Mouse (Mus musculus): ENCODE data around the gene Ngdn. TPM values are rescaled to one million over a fixed set of nuclear protein-coding genes. Genes with fewer than 3 reads are reported as not detected.
"Not testable (repeated sequence)": the region's sequence is repeated elsewhere in the genome, so short reads cannot be mapped to it uniquely, and the experiment has no call there.

Gene Ngdn
- polyA plus RNA-seq (2016; fragmentation: Nextera tagmentation; extraction: Ambion mirVana), result 65.7 and 69.6 TPM in 2 replicates

GRCm38 (mm10) chr14:55014991-55015766, at the start of gene Ngdn:
Ngdn (plus strand) TSS chr14:55015454.
- H3K4me3 ChIP-seq, result peak within 1 kb of the TSS; percentile 76
- H3K9ac ChIP-seq (replicated peaks), result peak within 1 kb of the TSS; percentile 77
- H3K9me3 ChIP-seq, result no peaks in the 10 kb centered on the region
- peak within 1 kb of the TSS; percentile 91 for H3K4me2 ChIP-seq (replicated peaks)
- H3K4me1 ChIP-seq, result peaks cover 13% of the 10 kb centered on the region
- peak; percentile 96 for ATAC-seq (ENCODE audit: low FRiP score, low read depth)
- WGBS, result 0% methylated on average over 36 of the region's 36 CpGs
- peak within 1 kb of the TSS; percentile 88 for H3K27ac ChIP-seq (replicated peaks)
- peaks cover 12% of the 10 kb centered on the region; the same call in 1 of the 2 replicates for H3K36me3 ChIP-seq
- H3K27me3 ChIP-seq, result no peaks in the 10 kb centered on the region

DNA sequence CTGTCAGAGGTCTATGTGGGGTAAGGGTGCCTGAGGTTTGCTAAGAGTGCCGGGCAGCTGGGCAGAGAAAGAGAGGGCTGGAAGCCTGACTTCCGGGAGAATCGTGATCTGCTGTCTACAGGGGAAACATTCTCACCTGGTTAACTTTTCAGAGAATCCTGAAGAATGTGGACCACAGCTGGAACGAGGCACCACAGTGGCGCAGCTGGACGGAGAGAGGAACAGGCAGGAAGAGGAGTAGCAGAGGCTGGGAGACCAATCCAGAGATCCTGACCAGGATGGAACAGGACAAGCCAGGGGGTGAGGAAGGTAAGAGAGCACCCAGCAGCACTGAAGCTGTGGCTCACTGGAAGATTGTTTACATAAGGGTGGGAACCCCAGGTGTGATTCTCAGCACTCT, 49.6 kb upstream of the Ngdn start:
- WGBS, result 76% methylated on average over 6 of the region's 6 CpGs

GRCm38 (mm10) chr14:54966320-54966977, 48.8 kb upstream of the Ngdn start, which contains the start of gene Myh6:
Myh6 (minus strand) TSS chr14:54966927.
- Histone ChIP-seq H3K9me3 (no peaks in the 10 kb centered on the region), H3K27me3 (no peaks in the 10 kb centered on the region), H3K9ac (replicated peaks) (no peak within 1 kb of the TSS), H3K36me3 (no peaks in the 10 kb centered on the region), H3K27ac (replicated peaks) (no peak within 1 kb of the TSS), H3K4me3 (no peak within 1 kb of the TSS), H3K4me1 (no peaks in the 10 kb centered on the region), H3K4me2 (replicated peaks) (no peak within 1 kb of the TSS)
- no peak for ATAC-seq (ENCODE audit: low FRiP score, low read depth)
- WGBS, result 82% methylated on average over 7 of the region's 7 CpGs

More for the DNA sequence above, 49.6 kb upstream of the Ngdn start:
- ATAC-seq (ENCODE audit: low FRiP score, low read depth), result no peak
- no peaks in the 10 kb centered on the region for H3K9me3 ChIP-seq
- H3K36me3 ChIP-seq, result no peaks in the 10 kb centered on the region
- no peak overlapping the region for H3K9ac ChIP-seq (replicated peaks)
- H3K27me3 ChIP-seq, result no peaks in the 10 kb centered on the region
- no peak overlapping the region for H3K4me2 ChIP-seq (replicated peaks)
- H3K4me3 ChIP-seq, result no peak overlapping the region
- no peak overlapping the region for H3K27ac ChIP-seq (replicated peaks)
- H3K4me1 ChIP-seq, result no peaks in the 10 kb centered on the region

DNA sequence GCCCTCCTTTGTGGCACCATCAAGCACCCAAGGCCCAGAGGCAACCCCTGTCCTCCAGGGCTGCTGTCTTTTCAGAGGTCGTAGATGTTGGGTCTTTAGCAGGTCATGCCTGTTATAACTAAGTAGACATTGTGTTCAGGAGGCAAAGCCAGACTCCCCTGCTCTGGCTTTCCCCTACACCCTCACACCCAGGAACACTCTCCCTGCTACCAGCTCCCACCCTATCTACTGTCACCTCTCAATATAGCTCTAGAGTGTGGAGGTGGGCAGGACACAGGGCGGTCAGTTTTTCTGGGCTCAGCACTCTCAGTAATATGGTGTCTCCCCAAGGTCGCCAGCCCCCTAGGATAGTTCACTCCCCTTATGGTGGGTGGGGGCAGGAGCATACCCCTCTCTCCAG, 47.4 kb upstream of the Ngdn start:
- no peaks in the 10 kb centered on the region for H3K27me3 ChIP-seq
- H3K9ac ChIP-seq (replicated peaks), result no peak overlapping the region
- H3K4me2 ChIP-seq (replicated peaks), result no peak overlapping the region
- no peaks in the 10 kb centered on the region for H3K9me3 ChIP-seq
- WGBS, result 93% methylated on average over 3 of the region's 3 CpGs
- no peak for ATAC-seq (ENCODE audit: low FRiP score, low read depth)
- no peaks in the 10 kb centered on the region for H3K4me1 ChIP-seq
- no peak overlapping the region for H3K27ac ChIP-seq (replicated peaks)
- no peak overlapping the region for H3K4me3 ChIP-seq
- no peaks in the 10 kb centered on the region for H3K36me3 ChIP-seq

- H3K9ac ChIP-seq (replicated peaks), result no peak overlapping the region
- H3K4me2 ChIP-seq (replicated peaks), result no peak overlapping the region
- no peaks in the 10 kb centered on the region for H3K36me3 ChIP-seq
- ATAC-seq (ENCODE audit: low FRiP score, low read depth), result no peak
- no peaks in the 10 kb centered on the region for H3K4me1 ChIP-seq
- H3K4me3 ChIP-seq, result no peak overlapping the region
- no peaks in the 10 kb centered on the region for H3K9me3 ChIP-seq
- no peak overlapping the region for H3K27ac ChIP-seq (replicated peaks)
- H3K27me3 ChIP-seq, result no peaks in the 10 kb centered on the region
Measured at GRCm38 (mm10) chr14:54968344-54968743, 46.9 kb upstream of the Ngdn start.

GRCm38 (mm10) chr14:54972786-54973185, 42.5 kb upstream of the Ngdn start:
- 96% methylated on average over 11 of the region's 11 CpGs for WGBS
- H3K27ac ChIP-seq (replicated peaks); H3K4me2 ChIP-seq (replicated peaks); H3K4me3 ChIP-seq; H3K4me1 ChIP-seq; ATAC-seq (ENCODE audit: low FRiP score, low read depth); H3K27me3 ChIP-seq; H3K9me3 ChIP-seq; H3K9ac ChIP-seq (replicated peaks); H3K36me3 ChIP-seq: not testable (repeated sequence)

DNA sequence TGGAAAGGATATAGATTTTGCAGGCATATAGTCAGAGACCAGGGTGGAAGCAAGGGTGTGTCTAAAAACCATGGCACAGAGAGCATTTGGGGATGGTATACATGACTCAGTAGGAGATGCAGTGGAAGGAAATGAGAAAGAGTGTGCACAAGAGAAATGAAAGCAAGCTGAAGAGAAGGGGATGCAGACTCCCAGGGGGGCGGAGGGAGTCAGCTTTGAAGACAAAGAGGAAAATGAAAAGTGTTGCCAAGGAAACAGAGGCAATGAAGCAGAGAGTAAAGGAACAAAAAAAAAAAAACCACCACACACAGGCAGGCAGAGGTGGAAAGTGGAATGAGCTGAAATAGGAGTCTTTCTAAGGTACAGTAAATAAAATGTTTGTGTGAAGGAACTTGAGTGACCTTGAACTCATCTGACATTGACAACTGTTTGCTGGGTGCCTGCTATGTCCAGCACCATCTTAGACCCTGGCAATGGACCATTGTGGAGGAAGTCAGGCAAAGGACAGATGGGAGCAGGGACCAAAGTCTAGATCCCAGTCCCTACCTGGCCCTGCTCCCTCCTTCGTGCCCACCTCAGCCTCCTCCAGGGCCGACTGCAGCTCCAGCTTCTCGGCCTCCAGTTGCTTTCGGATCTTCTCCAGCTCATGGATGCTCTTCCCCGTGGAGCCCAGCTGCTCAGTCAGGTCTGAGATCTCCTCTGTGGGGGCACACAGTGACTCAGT, 41.0 kb upstream of the Ngdn start:
- 78% methylated on average over 6 of the region's 6 CpGs for WGBS
- Histone ChIP-seq H3K36me3 (no peaks in the 10 kb centered on the region), H3K4me3 (no peak overlapping the region), H3K4me2 (replicated peaks) (no peak overlapping the region), H3K9ac (replicated peaks) (no peak overlapping the region), H3K27ac (replicated peaks) (no peak overlapping the region), H3K4me1 (peaks cover 10% of the 10 kb centered on the region), H3K9me3 (no peaks in the 10 kb centered on the region), H3K27me3 (0 out of 2 replicates have a peak, but pooled peaks cover 4% of the 10 kb centered on the region)
- ATAC-seq (ENCODE audit: low FRiP score, low read depth), result no peak

GRCm38 (mm10) chr14:54976633-54977032, 38.6 kb upstream of the Ngdn start, which contains the start of gene Gm17428:
Gm17428 (plus strand) TSS chr14:54976933.
- no peak within 1 kb of the TSS for H3K4me2 ChIP-seq (replicated peaks)
- ATAC-seq (ENCODE audit: low FRiP score, low read depth), result no peak
- H3K27ac ChIP-seq (replicated peaks), result no peak within 1 kb of the TSS
- H3K4me1 ChIP-seq, result peaks cover 10% of the 10 kb centered on the region
- WGBS, result 59% methylated on average over 1 of the region's 1 CpGs
- H3K27me3 ChIP-seq, result 0 out of 2 replicates have a peak, but pooled peaks cover 4% of the 10 kb centered on the region
- no peaks in the 10 kb centered on the region for H3K36me3 ChIP-seq
- no peak within 1 kb of the TSS for H3K9ac ChIP-seq (replicated peaks)
- H3K4me3 ChIP-seq, result no peak within 1 kb of the TSS
- no peaks in the 10 kb centered on the region for H3K9me3 ChIP-seq

DNA sequence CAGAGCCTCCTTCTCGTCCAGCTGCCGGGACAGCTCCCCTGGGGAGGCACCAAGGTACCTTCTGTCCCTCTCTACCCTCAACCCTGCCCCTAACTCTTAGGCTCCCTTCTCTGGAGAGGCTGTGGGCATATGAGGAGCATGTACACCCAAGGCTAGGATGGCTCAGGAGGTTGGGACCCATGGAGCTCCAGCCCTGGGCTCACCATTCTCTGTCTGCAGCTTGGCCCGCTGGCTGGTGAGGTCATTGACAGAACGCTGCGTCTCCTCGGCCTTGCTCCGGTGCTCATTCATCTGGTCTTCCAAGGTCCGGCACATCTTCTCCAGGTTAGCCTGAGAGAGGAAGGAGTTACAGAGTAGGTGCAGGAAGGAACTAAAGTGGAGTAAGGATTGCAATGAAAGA, 36.6 kb upstream of the Ngdn start:
- 95% methylated on average over 8 of the region's 8 CpGs for WGBS
- H3K4me1 ChIP-seq, result peaks cover 10% of the 10 kb centered on the region
- H3K9me3 ChIP-seq, result no peaks in the 10 kb centered on the region
- H3K4me3 ChIP-seq, result no peak overlapping the region
- no peak overlapping the region for H3K4me2 ChIP-seq (replicated peaks)
- no peaks in the 10 kb centered on the region for H3K36me3 ChIP-seq
- no peak for ATAC-seq (ENCODE audit: low FRiP score, low read depth)
- no peak overlapping the region for H3K27ac ChIP-seq (replicated peaks)
- H3K9ac ChIP-seq (replicated peaks), result no peak overlapping the region
- H3K27me3 ChIP-seq, result 0 out of 2 replicates have a peak, but pooled peaks cover 4% of the 10 kb centered on the region

GRCm38 (mm10) chr14:54981934-54982333, 33.3 kb upstream of the Ngdn start:
- no peak for ATAC-seq (ENCODE audit: low FRiP score, low read depth)
- 92% methylated on average over 7 of the region's 7 CpGs for WGBS

GRCm38 (mm10) chr14:54988350-54988874, 26.8 kb upstream of the Ngdn start:
- H3K4me1 ChIP-seq; H3K9me3 ChIP-seq; H3K4me2 ChIP-seq (replicated peaks); H3K27me3 ChIP-seq; ATAC-seq (ENCODE audit: low FRiP score, low read depth); H3K27ac ChIP-seq (replicated peaks); H3K36me3 ChIP-seq; H3K9ac ChIP-seq (replicated peaks); H3K4me3 ChIP-seq: not testable (repeated sequence)
- WGBS, result 91% methylated on average over 9 of the region's 9 CpGs

More at GRCm38 (mm10) chr14:54981934-54982333, 33.3 kb upstream of the Ngdn start:
- no peaks in the 10 kb centered on the region for H3K9me3 ChIP-seq
- no peak overlapping the region for H3K4me3 ChIP-seq
- H3K27me3 ChIP-seq, result no peaks in the 10 kb centered on the region; the same call in 1 of the 2 replicates
- no peak overlapping the region for H3K4me2 ChIP-seq (replicated peaks)
- H3K27ac ChIP-seq (replicated peaks), result no peak overlapping the region
- H3K9ac ChIP-seq (replicated peaks), result no peak overlapping the region
- H3K36me3 ChIP-seq, result no peaks in the 10 kb centered on the region
- H3K4me1 ChIP-seq, result no peaks in the 10 kb centered on the region
